Mouse (Mus musculus): ENCODE measurements around the gene Mcrip2. TPM values are rescaled to one million over a fixed set of nuclear protein-coding genes. Genes with fewer than 3 reads are reported as not detected.
A peak's percentile ranks its signal among the peaks of the same experiment; 100 is the strongest.
"Not testable (repeated sequence)": the region's sequence is repeated elsewhere in the genome, so short reads cannot be mapped to it uniquely, and the experiment has no call there.

Gene Mcrip2
- polyA plus RNA-seq, 1 experiment from 2014 or later, result 61.2 TPM

DNA sequence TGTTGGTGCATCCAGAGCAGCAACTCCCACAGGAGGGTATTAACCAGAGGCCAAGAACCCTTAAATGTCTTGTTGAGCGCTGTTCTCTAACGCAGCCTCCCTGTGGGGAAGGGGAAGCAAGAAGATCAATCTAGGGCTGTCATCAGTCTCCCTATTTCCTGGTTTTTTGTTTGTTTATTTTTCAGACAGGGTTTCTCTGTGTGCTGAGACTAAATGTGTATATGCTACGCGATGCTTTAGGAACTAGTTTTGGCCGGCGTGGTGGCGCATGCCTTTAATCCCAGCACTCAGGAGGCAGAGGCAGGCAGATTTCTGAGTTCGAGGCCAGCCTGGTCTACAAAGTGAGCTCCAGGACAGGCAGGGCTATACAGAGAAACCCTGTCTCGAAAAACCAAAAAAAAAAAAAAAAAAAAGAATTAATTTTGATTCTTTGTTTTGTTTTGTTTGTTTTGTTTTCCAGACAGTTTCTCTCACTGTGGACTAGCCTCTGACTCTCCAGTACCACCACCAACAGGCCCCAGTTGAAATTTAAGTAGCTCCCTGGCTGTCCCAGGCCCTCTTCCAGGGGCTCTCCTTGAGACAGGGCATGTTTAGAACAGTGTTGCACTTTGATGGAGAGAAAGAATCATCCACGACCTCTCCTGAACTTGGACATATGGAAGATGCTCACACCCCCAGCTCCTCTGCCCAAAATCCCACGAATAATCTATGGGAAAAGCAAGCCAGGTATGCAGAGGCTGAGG is 5.0 kb upstream of the Mcrip2 start:
- Histone ChIP-seq H3K9ac (ENCODE audit: low read length) (no peak overlapping the region), H3K4me3 (ENCODE audit: low read depth, low read length) (no peak overlapping the region), H3K4me1 (replicated peaks; ENCODE audit: control insufficient read depth, insufficient read depth, low read length) (peaks cover 18% of the 10 kb centered on the region), H3K27ac (ENCODE audit: low read depth) (no peak overlapping the region), H3K9me3 (ENCODE audit: control insufficient read depth, low read length) (no peaks in the 10 kb centered on the region), H3K27me3 (replicated peaks; ENCODE audit: control insufficient read depth, insufficient read depth, low read length) (no peaks in the 10 kb centered on the region), H3K36me3 (ENCODE audit: control insufficient read depth, insufficient read depth, low read length) (peaks cover 11% of the 10 kb centered on the region), H3K4me2 (ENCODE audit: low read length) (peak overlapping the region; percentile 88)
- DNase-seq (ENCODE audit: low spot score), result no peak
- 67% methylated on average over 11 of the region's 11 CpGs for WGBS
- ATAC-seq (replicated peaks; ENCODE audit: low FRiP score, low TSS enrichment, low read depth), result no peak

GRCm38 (mm10) chr17:25872676-25873075 is 4.1 kb upstream of the Mcrip2 start:
- DNase-seq (ENCODE audit: low spot score) (no peak), ATAC-seq (replicated peaks; ENCODE audit: low FRiP score, low TSS enrichment, low read depth) (no peak)
- 76% methylated on average over 3 of the region's 3 CpGs for WGBS

DNA sequence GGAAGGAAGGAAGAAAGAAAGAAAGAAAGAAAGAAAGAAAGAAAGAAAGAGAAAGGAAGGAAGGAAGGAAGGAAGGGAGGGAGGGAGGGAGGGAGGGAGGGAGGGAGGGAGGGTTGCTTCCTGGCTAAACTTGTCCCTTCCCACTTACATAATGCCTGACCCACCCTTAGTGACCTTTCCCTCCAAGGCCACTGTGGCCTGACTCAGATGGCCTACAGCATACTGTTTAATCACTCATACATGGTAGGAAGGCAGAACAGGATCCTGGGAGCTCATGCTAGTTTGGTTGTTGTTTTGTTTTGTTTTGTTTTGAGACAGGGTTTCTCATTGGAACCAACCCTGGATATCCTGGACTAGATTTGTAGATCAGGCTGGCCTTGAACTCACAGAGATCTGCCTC is 3.0 kb upstream of the Mcrip2 start:
- not testable (repeated sequence) for H3K9ac ChIP-seq (ENCODE audit: low read length); H3K27ac ChIP-seq (ENCODE audit: low read depth); H3K9me3 ChIP-seq (ENCODE audit: control insufficient read depth, low read length); H3K4me3 ChIP-seq (ENCODE audit: low read depth, low read length); H3K27me3 ChIP-seq (replicated peaks; ENCODE audit: control insufficient read depth, insufficient read depth, low read length); ATAC-seq (replicated peaks; ENCODE audit: low FRiP score, low TSS enrichment, low read depth); H3K4me2 ChIP-seq (ENCODE audit: low read length); H3K36me3 ChIP-seq (ENCODE audit: control insufficient read depth, insufficient read depth, low read length); DNase-seq (ENCODE audit: low spot score)
- peaks cover 20% of the 10 kb centered on the region for H3K4me1 ChIP-seq (replicated peaks; ENCODE audit: control insufficient read depth, insufficient read depth, low read length)

More at GRCm38 (mm10) chr17:25872676-25873075, 4.1 kb upstream of the Mcrip2 start:
- Histone ChIP-seq H3K4me3 (ENCODE audit: low read depth, low read length) (no peak overlapping the region), H3K4me2 (ENCODE audit: low read length) (no peak overlapping the region), H3K27ac (ENCODE audit: low read depth) (no peak overlapping the region), H3K27me3 (replicated peaks; ENCODE audit: control insufficient read depth, insufficient read depth, low read length) (no peaks in the 10 kb centered on the region), H3K9me3 (ENCODE audit: control insufficient read depth, low read length) (no peaks in the 10 kb centered on the region), H3K9ac (ENCODE audit: low read length) (no peak overlapping the region), H3K4me1 (replicated peaks; ENCODE audit: control insufficient read depth, insufficient read depth, low read length) (peaks cover 22% of the 10 kb centered on the region), H3K36me3 (ENCODE audit: control insufficient read depth, insufficient read depth, low read length) (peaks cover 2% of the 10 kb centered on the region)

DNA sequence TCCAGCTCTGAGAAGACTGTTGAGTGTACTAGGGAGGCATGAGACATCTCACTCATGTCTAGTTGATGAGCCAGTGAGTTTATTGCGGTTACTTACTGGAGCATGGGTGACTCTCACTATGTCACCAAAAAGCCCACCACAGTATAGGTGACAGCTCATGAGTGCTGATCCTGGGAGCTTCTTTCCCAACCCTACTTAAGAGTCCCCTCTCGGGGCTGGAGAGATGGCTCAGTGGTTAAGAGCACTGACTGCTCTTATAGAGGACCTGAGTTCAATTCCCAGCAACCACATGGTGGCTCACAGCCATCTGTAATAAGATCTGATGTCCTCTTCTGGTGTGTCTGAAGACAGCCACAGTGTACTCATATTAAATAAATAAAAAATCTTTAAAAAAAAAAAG is 1.4 kb upstream of the Mcrip2 start:
- H3K36me3 ChIP-seq (ENCODE audit: control insufficient read depth, insufficient read depth, low read length), result no peaks in the 10 kb centered on the region
- WGBS, result 88% methylated on average over 2 of the region's 2 CpGs
- H3K4me3 ChIP-seq (ENCODE audit: low read depth, low read length), result no peak overlapping the region
- peaks cover 12% of the 10 kb centered on the region; the same call in 1 of the 2 replicates for H3K4me1 ChIP-seq (replicated peaks; ENCODE audit: control insufficient read depth, insufficient read depth, low read length)
- ATAC-seq (replicated peaks; ENCODE audit: low FRiP score, low TSS enrichment, low read depth), result no peak
- no peaks in the 10 kb centered on the region for H3K27me3 ChIP-seq (replicated peaks; ENCODE audit: control insufficient read depth, insufficient read depth, low read length)
- no peak overlapping the region for H3K9ac ChIP-seq (ENCODE audit: low read length)
- H3K27ac ChIP-seq (ENCODE audit: low read depth), result no peak overlapping the region
- H3K9me3 ChIP-seq (ENCODE audit: control insufficient read depth, low read length), result no peaks in the 10 kb centered on the region
- no peak for DNase-seq (ENCODE audit: low spot score)
- H3K4me2 ChIP-seq (ENCODE audit: low read length), result no peak overlapping the region

DNA sequence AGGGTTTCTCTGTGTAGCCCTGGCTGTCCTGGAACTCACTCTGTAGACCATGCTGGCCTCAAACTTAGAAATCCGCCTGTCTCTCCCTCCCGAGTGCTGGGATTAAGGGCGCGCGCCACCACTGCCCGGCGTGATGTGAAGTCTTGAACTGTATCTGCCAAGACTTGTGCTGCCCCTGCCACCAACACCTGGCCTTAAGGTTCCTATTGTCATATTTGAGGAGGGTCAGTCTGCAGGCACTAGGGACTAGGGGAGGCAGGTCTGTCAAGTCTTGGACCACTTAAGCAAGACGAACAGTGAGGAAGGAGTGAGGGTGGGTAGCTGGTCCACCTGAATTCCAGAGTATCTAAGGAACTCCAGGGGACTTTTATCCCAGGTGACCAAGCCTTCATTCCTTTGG is 934 bp upstream of the Mcrip2 start:
- H3K4me3 ChIP-seq (ENCODE audit: low read depth, low read length), result no peak overlapping the region
- H3K27me3 ChIP-seq (replicated peaks; ENCODE audit: control insufficient read depth, insufficient read depth, low read length), result no peaks in the 10 kb centered on the region
- no peak overlapping the region for H3K4me2 ChIP-seq (ENCODE audit: low read length)
- H3K9ac ChIP-seq (ENCODE audit: low read length), result no peak overlapping the region
- no peaks in the 10 kb centered on the region for H3K9me3 ChIP-seq (ENCODE audit: control insufficient read depth, low read length)
- 89% methylated on average over 8 of the region's 8 CpGs for WGBS
- H3K27ac ChIP-seq (ENCODE audit: low read depth), result no peak overlapping the region
- peaks cover 12% of the 10 kb centered on the region; the same call in 1 of the 2 replicates for H3K4me1 ChIP-seq (replicated peaks; ENCODE audit: control insufficient read depth, insufficient read depth, low read length)
- ATAC-seq (replicated peaks; ENCODE audit: low FRiP score, low TSS enrichment, low read depth), result no peak
- DNase-seq (ENCODE audit: low spot score), result no peak
- no peaks in the 10 kb centered on the region for H3K36me3 ChIP-seq (ENCODE audit: control insufficient read depth, insufficient read depth, low read length)

DNA sequence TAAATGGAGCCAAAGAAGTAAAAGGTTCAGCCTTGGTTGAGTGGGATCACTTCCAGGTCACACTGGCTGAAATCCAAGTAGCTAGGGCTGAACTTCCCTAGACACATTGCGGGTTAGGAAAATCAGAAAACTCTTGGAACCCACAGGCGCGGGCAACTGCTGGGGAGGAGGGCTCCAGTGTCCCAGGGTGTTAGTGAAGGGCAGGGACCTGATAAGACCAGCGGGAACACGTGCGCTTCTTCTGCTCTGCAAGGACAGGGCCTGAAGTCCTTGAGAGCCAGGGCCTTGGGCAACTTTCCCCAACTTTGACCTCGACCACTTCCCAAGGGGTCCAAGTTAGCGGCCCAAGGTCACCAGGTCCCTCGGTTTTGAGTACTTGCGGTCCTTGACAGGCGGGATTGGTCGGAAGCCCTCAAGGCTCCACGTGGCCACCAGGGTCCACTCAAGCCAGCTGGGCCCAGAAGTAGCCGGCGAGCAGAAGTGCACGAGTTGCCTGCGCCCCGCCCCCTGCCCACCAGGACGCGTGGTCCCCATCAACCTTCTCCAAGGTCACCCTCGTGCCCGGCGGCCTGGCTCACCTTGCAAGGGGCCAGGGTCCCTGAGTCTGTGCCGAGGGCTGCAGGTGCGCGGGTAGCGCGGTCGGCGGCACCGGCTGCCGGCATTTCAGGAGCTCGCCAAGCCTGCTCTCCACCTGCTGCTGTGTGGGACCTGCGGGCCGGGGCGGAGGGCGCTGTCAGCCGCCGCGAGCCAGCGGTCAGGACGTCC is 546 bp downstream of the Mcrip2 start:
- peak overlapping the region; percentile 34 for H3K9ac ChIP-seq (ENCODE audit: low read length)
- H3K36me3 ChIP-seq (ENCODE audit: control insufficient read depth, insufficient read depth, low read length), result no peaks in the 10 kb centered on the region
- H3K4me3 ChIP-seq (ENCODE audit: low read depth, low read length), result peak overlapping the region; percentile 72
- WGBS, result under 1% methylated on average over 40 of the region's 42 CpGs
- DNase-seq (ENCODE audit: low spot score) (peak; percentile 73), ATAC-seq (replicated peaks; ENCODE audit: low FRiP score, low TSS enrichment, low read depth) (peak; percentile 61)
- H3K4me2 ChIP-seq (ENCODE audit: low read length), result peak overlapping the region; percentile 70
- H3K9me3 ChIP-seq (ENCODE audit: control insufficient read depth, low read length), result no peaks in the 10 kb centered on the region
- H3K27me3 ChIP-seq (replicated peaks; ENCODE audit: control insufficient read depth, insufficient read depth, low read length), result no peaks in the 10 kb centered on the region
- H3K4me1 ChIP-seq (replicated peaks; ENCODE audit: control insufficient read depth, insufficient read depth, low read length), result peaks cover 7% of the 10 kb centered on the region; the same call in 1 of the 2 replicates
- no peak overlapping the region for H3K27ac ChIP-seq (ENCODE audit: low read depth)

- no peaks in the 10 kb centered on the region for H3K9me3 ChIP-seq (ENCODE audit: control insufficient read depth, low read length)
- H3K9ac ChIP-seq (ENCODE audit: low read length), result peak overlapping the region; percentile 34
- no peak for DNase-seq (ENCODE audit: low spot score)
- no peak overlapping the region for H3K27ac ChIP-seq (ENCODE audit: low read depth)
- no peaks in the 10 kb centered on the region for H3K27me3 ChIP-seq (replicated peaks; ENCODE audit: control insufficient read depth, insufficient read depth, low read length)
- H3K4me3 ChIP-seq (ENCODE audit: low read depth, low read length), result peak overlapping the region; percentile 72
- peaks cover 7% of the 10 kb centered on the region; the same call in 1 of the 2 replicates for H3K4me1 ChIP-seq (replicated peaks; ENCODE audit: control insufficient read depth, insufficient read depth, low read length)
- 18% methylated on average over 7 of the region's 7 CpGs for WGBS
- no peaks in the 10 kb centered on the region for H3K36me3 ChIP-seq (ENCODE audit: control insufficient read depth, insufficient read depth, low read length)
- ATAC-seq (replicated peaks; ENCODE audit: low FRiP score, low TSS enrichment, low read depth), result no peak
- H3K4me2 ChIP-seq (ENCODE audit: low read length), result peak overlapping the region; percentile 70
Observed at GRCm38 (mm10) chr17:25867509-25867835, 1.1 kb downstream of the Mcrip2 start.

- DNase-seq (ENCODE audit: low spot score) (no peak), ATAC-seq (replicated peaks; ENCODE audit: low FRiP score, low TSS enrichment, low read depth) (no peak)
- Histone ChIP-seq H3K4me3 (ENCODE audit: low read depth, low read length) (no peak overlapping the region), H3K27ac (ENCODE audit: low read depth) (no peak overlapping the region), H3K9ac (ENCODE audit: low read length) (no peak overlapping the region), H3K36me3 (ENCODE audit: control insufficient read depth, insufficient read depth, low read length) (no peaks in the 10 kb centered on the region), H3K4me1 (replicated peaks; ENCODE audit: control insufficient read depth, insufficient read depth, low read length) (peaks cover 7% of the 10 kb centered on the region; the same call in 1 of the 2 replicates), H3K9me3 (ENCODE audit: control insufficient read depth, low read length) (no peaks in the 10 kb centered on the region), H3K4me2 (ENCODE audit: low read length) (no peak overlapping the region), H3K27me3 (replicated peaks; ENCODE audit: control insufficient read depth, insufficient read depth, low read length) (no peaks in the 10 kb centered on the region)
- WGBS, result 83% methylated on average over 3 of the region's 3 CpGs
Observed at GRCm38 (mm10) chr17:25866172-25866571, 2.4 kb downstream of the Mcrip2 start.

Measured in intestine, embryonic 14.5 days (tissue).